Mouse (Mus musculus): ENCODE data around the gene Gan. TPM values are rescaled to one million over a fixed set of nuclear protein-coding genes. Genes with fewer than 3 reads are reported as not detected.

The Gan gene
- 1.1 and 1.3 TPM in 2 replicates for polyA plus RNA-seq (2015; fragmentation: Nextera tagmentation; extraction: Ambion mirVana)

GRCm38 (mm10) chr8:117158135-117158761 is at the start of gene Gan:
Gene Gan, plus strand, starts transcription at chr8:117158135.
- peaks cover 44% of the 10 kb centered on the region for H3K4me1 ChIP-seq (replicated peaks)
- peak; percentile 80 for ATAC-seq (ENCODE audit: low read depth)

GRCm38 (mm10) chr8:117109018-117109711 is 48.8 kb upstream of the Gan start:
- no peak overlapping the region for H3K4me3 ChIP-seq (replicated peaks)
- ATAC-seq (ENCODE audit: low read depth) (no peak), DNase-seq (no peak)
- no peak overlapping the region for H3K9ac ChIP-seq
- peaks cover 5% of the 10 kb centered on the region; the same call in 1 of the 2 replicates for H3K9me3 ChIP-seq (replicated peaks)
- no peak overlapping the region for H3K27ac ChIP-seq
- no peak overlapping the region for H3K4me2 ChIP-seq
- peaks cover 9% of the 10 kb centered on the region for H3K36me3 ChIP-seq
- H3K4me1 ChIP-seq (replicated peaks), result peaks cover 6% of the 10 kb centered on the region; the same call in 1 of the 2 replicates
- WGBS (ENCODE audit: insufficient replicate concordance), result 85% methylated on average over 19 of the region's 19 CpGs
- no peaks in the 10 kb centered on the region for H3K27me3 ChIP-seq

More at GRCm38 (mm10) chr8:117158135-117158761, at the start of gene Gan:
- H3K27me3 ChIP-seq, result no peaks in the 10 kb centered on the region
- peak within 1 kb of the TSS; percentile 96 for H3K9ac ChIP-seq
- peak within 1 kb of the TSS; percentile 97 for H3K4me3 ChIP-seq (replicated peaks)
- H3K27ac ChIP-seq, result peak within 1 kb of the TSS; percentile 92
- H3K9me3 ChIP-seq (replicated peaks), result no peaks in the 10 kb centered on the region
- no peaks in the 10 kb centered on the region for H3K36me3 ChIP-seq
- peak; percentile 59 for DNase-seq
- WGBS (ENCODE audit: insufficient replicate concordance), result under 1% methylated on average over 53 of the region's 65 CpGs
- H3K4me2 ChIP-seq, result peak within 1 kb of the TSS; percentile 98

DNA sequence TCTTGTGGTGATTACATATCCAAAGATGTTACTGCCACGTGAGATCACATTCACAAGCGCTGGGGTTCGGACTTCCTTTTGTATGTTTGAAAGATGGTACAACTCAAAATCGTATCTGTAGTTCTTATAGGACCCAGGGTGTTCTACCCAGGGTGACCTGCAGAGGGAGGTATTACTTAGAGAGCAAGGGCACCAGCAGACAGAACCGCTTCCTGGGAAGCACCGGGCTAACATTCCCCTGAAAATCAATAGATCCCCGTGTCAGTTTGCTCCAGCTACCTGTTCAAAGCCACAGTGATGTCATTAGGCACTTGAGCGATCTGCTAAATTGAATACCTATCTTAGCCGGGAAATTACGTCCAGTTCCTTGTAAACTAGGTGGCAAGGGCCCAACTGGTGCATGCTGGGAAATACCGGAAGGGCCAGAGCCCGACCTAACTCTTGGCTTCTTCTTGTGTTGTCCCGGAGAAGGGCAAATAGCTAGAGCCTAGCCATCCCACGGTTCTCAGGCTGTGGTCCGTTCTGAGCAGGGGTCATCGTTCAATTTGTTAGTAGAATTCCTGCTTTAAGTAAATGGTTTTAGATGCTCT is 48.0 kb upstream of the Gan start:
- no peak for ATAC-seq (ENCODE audit: low read depth)
- WGBS (ENCODE audit: insufficient replicate concordance), result 49% methylated on average over 16 of the region's 16 CpGs
- Histone ChIP-seq H3K9me3 (replicated peaks) (peaks cover 5% of the 10 kb centered on the region; the same call in 1 of the 2 replicates), H3K4me3 (replicated peaks) (no peak overlapping the region), H3K9ac (no peak overlapping the region), H3K36me3 (peaks cover 9% of the 10 kb centered on the region), H3K4me2 (peak overlapping the region; percentile 13; the same call in 1 of the 2 replicates), H3K27me3 (no peaks in the 10 kb centered on the region), H3K27ac (no peak overlapping the region), H3K4me1 (replicated peaks) (peaks cover 10% of the 10 kb centered on the region; the same call in 1 of the 2 replicates)
- peak; percentile 57 for DNase-seq

DNA sequence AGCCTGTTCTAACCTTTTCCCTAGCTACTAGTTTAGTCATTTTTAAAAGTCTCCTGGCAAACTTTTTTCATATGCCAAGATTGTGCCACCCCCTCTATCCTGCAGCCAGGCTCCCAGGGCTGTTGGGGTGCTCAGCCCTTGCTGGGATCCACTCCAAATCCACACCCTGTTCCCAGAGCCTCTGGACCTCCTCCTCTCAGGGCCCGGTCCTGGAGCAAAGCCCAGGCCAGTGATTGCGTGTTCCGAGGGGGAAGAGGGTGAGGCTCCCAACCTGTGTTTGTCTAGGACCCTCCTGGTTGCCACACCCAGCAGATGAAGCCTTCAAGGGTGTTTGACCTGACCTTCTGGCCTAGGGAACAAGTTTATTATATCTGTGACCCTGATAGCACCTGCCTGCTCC is 46.3 kb upstream of the Gan start:
- Histone ChIP-seq H3K4me2 (no peak overlapping the region), H3K27ac (no peak overlapping the region)
- no peak for ATAC-seq (ENCODE audit: low read depth)

DNA sequence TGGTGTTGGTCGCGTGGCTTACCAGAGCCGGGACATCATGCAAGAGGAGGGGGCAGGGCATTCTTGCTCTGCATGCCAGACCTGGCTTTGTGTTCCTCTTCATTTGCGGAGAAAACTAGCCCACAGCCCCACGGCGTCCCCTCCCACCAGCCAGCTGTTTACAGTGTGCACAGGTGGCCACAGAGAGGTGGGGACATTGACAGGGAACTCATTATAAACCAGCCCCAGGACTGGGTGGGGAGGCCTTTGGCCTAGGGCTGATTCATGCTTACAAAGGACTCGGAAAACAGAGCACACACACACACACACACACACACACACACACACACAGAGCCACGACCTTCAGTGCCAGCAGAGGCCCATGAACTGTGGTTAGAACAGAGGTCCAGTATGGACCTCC is 45.7 kb upstream of the Gan start:
- peaks cover 9% of the 10 kb centered on the region for H3K36me3 ChIP-seq
- no peak overlapping the region for H3K4me3 ChIP-seq (replicated peaks)
- WGBS (ENCODE audit: insufficient replicate concordance), result 41% methylated on average over 8 of the region's 8 CpGs
- ATAC-seq (ENCODE audit: low read depth), result no peak
- H3K9me3 ChIP-seq (replicated peaks), result peaks cover 5% of the 10 kb centered on the region; the same call in 1 of the 2 replicates
- no peak overlapping the region for H3K27ac ChIP-seq
- no peak for DNase-seq
- peaks cover 26% of the 10 kb centered on the region for H3K4me1 ChIP-seq (replicated peaks)
- H3K4me2 ChIP-seq, result no peak overlapping the region
- no peak overlapping the region for H3K9ac ChIP-seq
- no peaks in the 10 kb centered on the region for H3K27me3 ChIP-seq

More for the DNA sequence above, 46.3 kb upstream of the Gan start:
- Histone ChIP-seq H3K4me1 (replicated peaks) (peaks cover 26% of the 10 kb centered on the region), H3K36me3 (peaks cover 9% of the 10 kb centered on the region), H3K27me3 (no peaks in the 10 kb centered on the region), H3K9me3 (replicated peaks) (peaks cover 5% of the 10 kb centered on the region; the same call in 1 of the 2 replicates), H3K9ac (no peak overlapping the region), H3K4me3 (replicated peaks) (no peak overlapping the region)
- no peak for DNase-seq
- WGBS (ENCODE audit: insufficient replicate concordance), result 58% methylated on average over 3 of the region's 3 CpGs

DNA sequence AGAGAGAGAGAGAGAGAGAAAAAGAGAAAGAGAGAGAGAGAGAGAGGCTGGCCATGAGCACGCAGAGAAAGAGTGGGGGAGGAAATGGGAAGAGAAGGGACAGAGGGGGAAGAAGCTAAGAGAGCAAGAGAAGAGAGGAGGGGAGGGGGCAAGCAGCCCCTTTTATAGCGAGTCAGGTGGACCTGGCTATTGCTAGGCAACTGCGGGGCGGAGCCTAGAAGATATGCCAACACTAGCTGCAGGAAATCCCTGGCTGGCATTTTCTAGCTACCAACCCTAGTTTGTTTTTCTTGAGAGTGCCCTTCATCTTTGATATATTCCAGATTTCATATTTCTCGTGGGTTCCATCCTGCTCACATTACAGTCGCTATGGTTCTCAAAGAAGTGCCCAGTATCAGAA is 42.8 kb upstream of the Gan start:
- 0 out of 2 replicates have a peak overlapping the region, but pooled peaks have one; percentile 1 for H3K4me3 ChIP-seq (replicated peaks)
- H3K9me3 ChIP-seq (replicated peaks), result no peaks in the 10 kb centered on the region
- H3K36me3 ChIP-seq, result no peaks in the 10 kb centered on the region
- H3K4me2 ChIP-seq, result peak overlapping the region; percentile 44
- peaks cover 26% of the 10 kb centered on the region for H3K4me1 ChIP-seq (replicated peaks)
- no peaks in the 10 kb centered on the region for H3K27me3 ChIP-seq
- ATAC-seq (ENCODE audit: low read depth) (no peak), DNase-seq (no peak)
- WGBS (ENCODE audit: insufficient replicate concordance), result 42% methylated on average over 6 of the region's 6 CpGs
- H3K9ac ChIP-seq, result no peak overlapping the region
- H3K27ac ChIP-seq, result no peak overlapping the region

DNA sequence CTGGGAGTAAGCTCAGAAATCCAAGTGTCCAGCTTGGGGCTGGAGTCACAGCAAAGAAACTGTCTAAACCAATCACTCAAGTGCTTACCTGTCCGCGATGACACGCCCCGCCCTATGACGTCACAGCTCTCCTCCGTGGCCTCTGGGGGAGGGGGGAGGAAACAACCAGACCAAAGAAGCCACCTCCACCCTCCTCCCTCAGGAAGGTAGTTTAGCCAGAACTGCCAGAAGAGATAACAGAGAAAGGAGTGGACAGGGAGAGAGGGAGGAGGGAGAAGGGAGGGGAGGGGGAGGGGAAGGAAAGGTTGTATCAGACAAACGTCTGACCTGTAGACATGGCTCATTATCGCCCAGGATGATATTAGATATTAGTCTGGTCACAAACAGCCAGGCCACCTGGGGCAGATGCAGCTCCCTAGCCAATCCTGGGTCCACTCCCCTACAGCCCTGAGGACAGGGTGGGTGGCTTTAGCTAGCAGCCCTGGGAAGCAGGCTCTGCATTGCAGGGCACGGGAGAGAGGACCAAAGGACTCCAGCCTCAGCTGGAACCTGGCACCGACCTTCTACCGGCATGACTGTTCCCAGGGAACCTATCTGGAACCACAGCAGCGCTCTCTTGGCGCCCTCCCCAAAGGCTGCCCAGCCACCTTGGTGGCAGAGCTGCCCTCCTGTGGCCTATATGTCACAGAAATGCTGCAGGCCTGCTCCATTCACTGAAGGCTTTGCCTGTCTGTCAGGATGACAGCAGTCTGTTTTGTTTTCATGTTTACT is 42.1 kb upstream of the Gan start:
- Histone ChIP-seq H3K9ac (0 out of 2 replicates have a peak overlapping the region, but pooled peaks have one; percentile 10), H3K27ac (peak overlapping the region; percentile 43), H3K27me3 (no peaks in the 10 kb centered on the region), H3K4me2 (peak overlapping the region; percentile 44), H3K4me3 (replicated peaks) (0 out of 2 replicates have a peak overlapping the region, but pooled peaks have one; percentile 1), H3K36me3 (no peaks in the 10 kb centered on the region), H3K4me1 (replicated peaks) (peaks cover 26% of the 10 kb centered on the region), H3K9me3 (replicated peaks) (no peaks in the 10 kb centered on the region)
- DNase-seq, result peak; percentile 47
- 11% methylated on average over 13 of the region's 13 CpGs for WGBS (ENCODE audit: insufficient replicate concordance)
- ATAC-seq (ENCODE audit: low read depth), result peak; percentile 76

GRCm38 (mm10) chr8:117116534-117116933 is 41.4 kb upstream of the Gan start:
- WGBS (ENCODE audit: insufficient replicate concordance), result 59% methylated on average over 7 of the region's 7 CpGs
- Histone ChIP-seq H3K4me1 (replicated peaks) (peaks cover 29% of the 10 kb centered on the region), H3K4me3 (replicated peaks) (no peak overlapping the region), H3K9ac (no peak overlapping the region), H3K9me3 (replicated peaks) (no peaks in the 10 kb centered on the region), H3K27me3 (no peaks in the 10 kb centered on the region), H3K27ac (no peak overlapping the region; the same call in 1 of the 2 replicates), H3K36me3 (no peaks in the 10 kb centered on the region), H3K4me2 (no peak overlapping the region)
- ATAC-seq (ENCODE audit: low read depth) (no peak), DNase-seq (no peak)

GRCm38 (mm10) chr8:117118409-117118808 is 39.5 kb upstream of the Gan start:
- Histone ChIP-seq H3K27me3 (no peaks in the 10 kb centered on the region), H3K9me3 (replicated peaks) (no peaks in the 10 kb centered on the region), H3K9ac (no peak overlapping the region), H3K36me3 (no peaks in the 10 kb centered on the region), H3K4me1 (replicated peaks) (peaks cover 23% of the 10 kb centered on the region), H3K4me3 (replicated peaks) (no peak overlapping the region), H3K27ac (no peak overlapping the region), H3K4me2 (no peak overlapping the region)
- WGBS (ENCODE audit: insufficient replicate concordance), result 84% methylated on average over 9 of the region's 9 CpGs
- ATAC-seq (ENCODE audit: low read depth), result no peak
- DNase-seq, result no peak

DNA sequence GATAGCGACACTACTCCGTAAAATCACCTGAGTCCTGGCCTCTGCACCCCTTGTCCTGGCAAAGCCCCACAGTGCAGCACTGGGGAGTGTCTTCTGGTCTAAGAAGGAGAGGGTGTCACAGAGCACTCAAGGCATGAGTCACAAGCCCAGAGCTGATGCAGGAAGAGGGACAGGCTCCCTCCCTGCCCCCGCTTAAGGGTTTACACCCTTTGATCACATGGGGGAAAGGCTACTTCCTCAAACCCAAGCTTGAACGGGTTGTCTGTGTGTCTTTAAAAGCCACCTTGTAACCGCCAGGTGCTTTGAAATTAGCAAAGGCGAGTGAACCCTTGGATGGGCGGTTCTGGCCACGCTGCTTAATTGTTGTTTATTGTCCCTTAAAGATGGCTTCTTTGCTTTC is 36.7 kb upstream of the Gan start:
- H3K27ac ChIP-seq, result no peak overlapping the region
- WGBS (ENCODE audit: insufficient replicate concordance), result 61% methylated on average over 8 of the region's 8 CpGs
- no peak for ATAC-seq (ENCODE audit: low read depth)

More for the DNA sequence above, 36.7 kb upstream of the Gan start:
- no peaks in the 10 kb centered on the region for H3K27me3 ChIP-seq
- no peak overlapping the region for H3K4me2 ChIP-seq
- H3K9ac ChIP-seq, result no peak overlapping the region
- H3K36me3 ChIP-seq, result no peaks in the 10 kb centered on the region
- no peaks in the 10 kb centered on the region for H3K9me3 ChIP-seq (replicated peaks)
- DNase-seq, result no peak
- no peak overlapping the region for H3K4me3 ChIP-seq (replicated peaks)
- peaks cover 8% of the 10 kb centered on the region for H3K4me1 ChIP-seq (replicated peaks)

All from liver, embryonic 13.5 days (tissue).